Mouse (Mus musculus) heart, postnatal 0 days (tissue): ENCODE measurements at regions not wholly inside any gene's neighbourhood (a gene's known extent, or its start where the extent isn't known, plus 50 kb on each side); places are given as distances from the start of the nearest gene placed in this dataset.

Experiments used
- CTCF ChIP-seq: IDR thresholded peaks from 2 replicates; pipeline ENCODE4 v1.5.1; 2016; ENCODE audit warnings: antibody characterized with exemption, control low read depth, low read depth
- EP300 ChIP-seq: IDR thresholded peaks from 2 replicates; pipeline ENCODE4 v1.6.1; 2016; ENCODE audit warnings: antibody characterized with exemption, low read depth

DNA sequence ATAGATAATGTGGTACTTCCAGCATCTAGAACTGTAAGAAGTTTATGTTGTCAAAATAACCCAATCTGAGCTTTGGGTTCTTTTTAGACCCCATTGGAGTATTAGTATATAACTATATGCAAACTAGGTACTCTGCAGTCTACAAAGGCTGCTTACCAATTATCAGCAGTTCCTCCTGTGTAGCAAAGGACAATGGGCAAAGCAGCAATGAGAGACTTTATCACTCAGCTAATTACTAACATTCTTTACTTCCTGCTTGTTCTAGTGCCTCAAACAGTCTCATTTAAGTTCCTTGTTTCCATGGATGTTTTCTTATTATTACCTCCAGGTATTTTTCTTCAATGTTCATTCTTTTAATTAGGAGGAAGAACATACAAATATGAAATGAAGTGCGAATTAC lies 312.5 kb upstream of the Klf6 start:
- TF ChIP-seq EP300 (no peak), CTCF (no peak)
